Mouse (Mus musculus) granulocyte monocyte progenitor cell, adult 5-6 weeks (primary cell): ENCODE data around the gene Emilin1. TPM values are rescaled to one million over a fixed set of nuclear protein-coding genes. Genes with fewer than 3 reads are reported as not detected.

Experiments used
- ATAC-seq: replicated peaks from 2 replicates; pipeline ENCODE4 v1.8.0; 2016; ENCODE audit warnings: mild to moderate bottlenecking, moderate TSS enrichment, inconsistent platforms; ENCODE audit not compliant: poor library complexity, severe bottlenecking
- total RNA-seq, 2 experiments: library from RNA; stranded (forward) in 1 of 2; stranded (reverse) in 1 of 2; fragments of 200-712, 200-1000 nt in 1 of 2; fragments of >200 nt in 1 of 2; fragmentation: Nextera tagmentation in 1 of 2; gene quantifications; 2 replicates each; pipeline ENCODE4 v1.2.3; 2014 to 2017

The Emilin1 gene
- total RNA-seq, 2 experiments from 2014 or later, result 78.8 to 152 TPM

DNA sequence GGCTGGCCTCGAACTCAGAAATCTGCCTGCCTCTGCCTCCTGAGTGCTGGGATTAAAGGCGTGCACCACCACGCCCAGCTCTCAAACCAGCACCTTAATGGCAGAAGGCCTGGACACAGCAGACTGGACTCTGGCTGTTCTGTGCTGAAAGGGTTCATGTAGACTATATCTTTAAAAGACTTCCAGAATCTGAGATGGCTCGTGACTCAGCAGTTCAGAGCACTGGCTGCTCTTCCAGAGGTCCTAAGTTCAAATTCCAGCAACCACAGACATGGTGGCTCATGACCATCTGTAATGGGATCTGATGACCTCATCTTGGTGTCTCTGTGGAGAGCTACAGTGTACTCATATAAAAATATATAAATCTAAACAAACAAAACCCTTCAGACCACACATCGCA, 11.3 kb upstream of the Emilin1 start:
- no peak for ATAC-seq

DNA sequence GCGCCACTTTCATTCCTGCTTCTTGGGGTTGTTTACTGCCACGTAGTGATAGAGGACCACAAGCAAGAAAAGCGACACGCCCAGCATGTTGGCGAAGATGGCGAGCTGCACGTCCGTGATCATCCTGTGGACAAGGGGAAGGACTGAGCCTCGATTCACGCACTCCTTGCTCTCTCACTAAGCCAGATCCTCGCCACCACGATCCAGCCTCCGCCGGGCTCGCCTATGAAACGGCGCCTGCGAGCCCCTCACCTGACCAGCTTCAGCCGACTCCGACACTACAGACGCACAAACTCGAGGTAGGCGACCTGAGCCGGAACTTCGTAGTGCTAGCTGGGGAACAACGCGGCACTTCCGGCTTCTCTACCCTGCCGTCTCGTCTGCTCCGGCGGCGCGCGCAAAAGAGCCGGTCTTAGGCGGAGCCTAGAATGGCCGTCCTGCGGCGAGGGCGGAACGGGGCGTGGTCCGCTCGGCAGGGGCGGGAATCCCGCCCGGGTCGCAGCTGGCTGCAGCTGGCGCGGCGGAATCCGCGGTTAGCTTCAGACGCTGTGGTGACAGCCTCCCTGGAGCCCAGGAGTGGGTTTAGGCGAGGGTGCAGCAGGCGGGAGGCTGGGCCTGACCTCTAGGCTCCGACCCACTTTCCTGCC, 5.7 kb upstream of the Emilin1 start, which contains the start of gene Ost4:
Gene Ost4, minus strand, starts transcription at position 376 of the 647 bp plus-strand sequence.
- ATAC-seq, result peak; percentile 91

GRCm38 (mm10) chr5:30908426-30909299, 4.5 kb upstream of the Emilin1 start:
- ATAC-seq, result no peak

DNA sequence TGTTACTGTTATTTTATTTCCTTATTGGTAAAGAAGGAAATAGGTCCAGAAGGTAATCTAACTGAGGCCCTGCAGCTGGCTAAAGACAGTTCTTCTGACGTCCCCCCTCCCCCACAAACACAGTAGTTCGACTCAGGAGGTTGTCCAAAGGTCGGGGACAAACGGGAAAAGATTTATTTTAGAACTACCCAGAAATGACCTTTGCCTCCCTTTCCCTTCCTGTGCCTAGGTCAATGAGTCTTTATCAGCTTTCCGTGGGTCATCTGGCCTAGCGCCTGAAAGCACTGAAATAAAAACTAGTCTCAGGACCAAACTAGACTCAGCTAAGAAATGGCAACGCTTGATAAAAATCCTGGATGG, 3.9 kb upstream of the Emilin1 start:
- ATAC-seq, result no peak

DNA sequence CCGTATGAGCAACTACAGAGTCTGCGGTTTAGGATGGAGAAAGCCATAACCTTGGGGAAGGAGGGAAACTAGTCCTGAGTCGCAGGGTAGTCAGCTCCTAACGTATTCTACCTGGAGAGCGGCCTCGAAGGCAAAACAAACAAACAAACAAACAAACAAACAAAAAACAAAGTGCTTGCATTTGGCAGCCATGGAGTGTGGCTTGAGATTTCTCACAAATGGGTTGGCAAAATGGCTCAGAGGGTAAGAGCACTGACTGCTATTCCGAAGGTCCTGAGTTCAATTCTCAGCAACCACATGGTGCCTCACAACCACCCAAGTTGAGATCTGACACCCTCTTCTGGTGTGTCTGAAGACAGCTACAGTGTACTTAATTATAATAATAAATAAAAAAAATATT, 3.3 kb upstream of the Emilin1 start:
- no peak for ATAC-seq

DNA sequence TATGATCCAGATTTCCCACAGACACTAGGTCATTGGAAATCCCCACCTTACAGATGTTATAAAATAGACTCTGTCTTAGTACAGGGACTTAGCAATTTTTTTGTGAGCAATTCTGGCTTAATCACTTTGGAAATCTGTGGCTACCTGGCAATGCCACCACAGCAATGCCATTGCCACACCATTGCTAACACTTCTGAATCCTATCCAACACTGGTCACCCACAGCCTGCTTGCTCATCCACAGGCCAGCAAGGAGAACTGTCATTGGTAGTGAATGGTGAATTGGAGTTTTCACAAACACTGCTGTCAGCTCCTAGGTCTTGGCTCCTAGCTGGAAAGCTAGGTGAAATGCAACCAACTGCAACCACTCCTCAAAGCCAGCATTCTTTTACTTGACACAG, 2.7 kb upstream of the Emilin1 start:
- no peak for ATAC-seq

DNA sequence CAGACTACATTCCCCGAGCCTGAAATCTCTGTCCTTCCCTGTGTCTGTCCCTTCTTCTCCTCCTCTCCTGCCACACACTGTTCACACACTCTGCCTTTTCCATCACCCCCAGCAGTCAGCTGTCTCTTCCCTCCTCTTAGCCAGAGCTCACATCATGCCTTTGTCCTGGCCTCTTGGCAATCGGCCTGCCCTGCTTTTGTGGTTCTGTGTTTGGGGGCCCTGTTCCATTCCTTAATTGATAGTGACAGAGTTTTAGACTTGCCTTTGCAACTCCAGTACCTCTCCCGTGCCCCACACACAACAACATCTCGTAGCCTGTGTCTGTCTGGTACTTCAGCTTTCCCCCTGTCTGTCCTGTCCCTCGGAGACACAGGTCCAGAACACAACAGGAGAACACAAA, 1.0 kb upstream of the Emilin1 start:
- ATAC-seq, result no peak

DNA sequence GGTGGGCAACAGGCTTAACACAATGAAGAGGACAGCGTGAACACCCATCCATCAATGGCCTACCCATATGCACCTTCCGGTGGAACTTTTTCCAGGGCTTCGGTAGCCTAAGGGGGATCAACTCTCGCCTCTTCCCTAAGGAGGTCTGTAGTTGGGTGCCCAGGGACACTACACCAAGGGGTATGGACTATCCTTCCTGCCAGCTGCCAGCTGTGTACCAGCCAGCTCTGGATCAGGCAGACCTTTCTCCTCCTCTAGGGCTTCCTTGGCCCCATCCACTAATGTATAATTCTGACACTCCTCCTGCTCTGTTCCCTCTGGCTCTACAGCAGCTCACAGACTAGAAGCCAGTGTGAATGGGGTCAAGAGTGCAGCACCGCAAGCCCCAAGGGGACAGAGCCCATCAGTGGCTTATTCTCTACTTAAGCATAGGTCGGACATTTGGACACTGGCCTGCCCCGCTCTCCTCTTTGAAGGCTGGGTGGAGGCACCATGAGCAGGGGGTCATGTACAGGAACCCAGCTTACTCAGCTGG, 966 bp downstream of the Emilin1 start:
- ATAC-seq, result no peak

DNA sequence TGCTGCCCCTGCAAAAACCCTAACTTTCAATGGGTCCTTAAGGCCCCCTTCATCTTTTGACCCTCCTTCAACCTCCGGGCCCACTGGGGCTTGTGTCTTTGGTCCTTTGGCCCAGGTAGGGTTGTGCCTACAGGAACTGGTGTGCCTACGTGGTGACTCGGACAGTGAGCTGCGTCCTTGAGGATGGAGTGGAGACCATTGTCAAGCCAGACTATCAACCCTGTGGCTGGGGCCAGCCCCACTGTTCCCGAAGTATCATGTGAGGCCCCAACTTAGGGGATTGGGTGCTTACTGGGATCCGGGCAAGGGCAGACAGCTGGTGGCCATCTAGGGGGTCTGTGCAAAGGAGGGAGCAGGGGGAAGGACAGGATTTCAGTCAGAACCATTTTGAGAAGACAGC, 1.6 kb downstream of the Emilin1 start:
- no peak for ATAC-seq

DNA sequence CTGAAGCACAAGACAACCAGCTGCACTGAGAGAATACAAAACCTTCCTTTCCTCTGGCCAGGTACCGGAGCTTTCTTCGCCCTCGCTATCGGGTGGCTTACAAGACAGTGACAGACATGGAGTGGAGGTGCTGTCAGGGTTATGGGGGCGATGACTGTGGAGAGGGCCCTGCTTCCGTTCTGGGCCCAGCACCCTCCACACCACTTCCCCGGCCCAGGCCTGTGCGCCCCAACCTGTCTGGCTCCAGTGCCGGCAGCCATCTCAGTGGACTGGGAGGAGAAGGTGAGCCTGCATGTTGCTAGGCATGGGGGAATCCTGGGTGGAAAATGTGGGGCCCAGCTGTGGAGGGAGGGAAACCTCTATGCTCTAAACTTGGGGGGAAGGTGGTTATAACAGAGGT, 2.3 kb downstream of the Emilin1 start:
- no peak for ATAC-seq

GRCm38 (mm10) chr5:30915974-30916433, 2.8 kb downstream of the Emilin1 start:
- ATAC-seq, result peak; percentile 74

DNA sequence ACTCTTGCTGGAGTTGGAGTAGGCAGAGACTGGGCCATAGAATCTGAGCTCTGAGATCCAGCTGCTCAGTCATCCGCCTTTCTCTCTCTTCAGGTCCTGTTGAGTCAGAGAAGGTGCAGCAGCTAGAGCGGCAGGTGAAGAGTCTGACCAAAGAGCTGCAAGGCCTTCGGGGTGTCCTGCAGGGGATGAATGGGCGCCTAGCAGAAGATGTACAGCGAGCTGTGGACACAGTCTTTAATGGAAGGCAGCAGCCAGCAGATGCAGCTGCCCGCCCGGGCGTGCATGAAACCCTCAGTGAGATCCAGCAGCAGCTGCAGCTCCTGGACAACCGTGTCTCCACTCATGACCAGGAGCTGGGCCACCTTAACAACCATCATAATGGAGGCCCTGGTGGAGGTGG, 3.6 kb downstream of the Emilin1 start:
- no peak for ATAC-seq

GRCm38 (mm10) chr5:30917348-30917747, 4.1 kb downstream of the Emilin1 start:
- ATAC-seq, result no peak

DNA sequence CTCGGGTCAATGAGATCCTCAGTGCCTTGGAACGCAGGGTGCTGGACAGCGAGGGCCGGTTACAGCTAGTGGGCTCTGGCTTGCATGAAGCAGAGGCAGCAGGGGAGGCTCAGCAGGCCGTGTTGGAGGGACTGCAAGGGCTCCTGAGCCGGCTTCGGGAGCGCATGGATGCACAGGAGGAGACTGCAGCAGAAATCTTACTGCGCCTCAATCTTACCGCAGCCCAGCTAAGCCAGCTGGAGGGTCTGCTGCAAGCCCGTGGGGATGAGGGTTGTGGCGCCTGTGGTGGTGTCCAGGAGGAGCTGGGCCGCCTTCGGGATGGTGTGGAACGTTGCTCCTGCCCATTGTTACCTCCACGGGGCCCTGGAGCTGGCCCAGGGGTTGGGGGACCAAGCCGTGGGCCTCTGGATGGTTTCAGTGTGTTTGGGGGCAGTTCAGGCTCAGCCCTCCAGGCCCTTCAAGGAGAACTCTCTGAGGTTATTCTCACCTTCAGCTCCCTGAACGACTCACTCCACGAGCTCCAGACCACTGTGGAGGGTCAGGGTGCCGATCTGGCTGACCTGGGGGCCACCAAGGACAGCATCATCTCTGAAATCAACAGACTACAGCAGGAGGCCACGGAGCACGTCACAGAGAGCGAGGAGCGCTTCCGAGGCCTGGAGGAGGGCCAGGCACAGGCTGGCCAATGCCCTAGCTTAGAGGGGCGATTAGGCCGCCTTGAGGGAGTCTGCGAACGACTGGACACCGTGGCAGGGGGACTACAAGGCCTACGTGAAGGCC, 4.9 kb downstream of the Emilin1 start:
- no peak for ATAC-seq

GRCm38 (mm10) chr5:30918691-30919090, 5.5 kb downstream of the Emilin1 start:
- no peak for ATAC-seq

- ATAC-seq, result no peak
Measured at GRCm38 (mm10) chr5:30919831-30920614, 6.8 kb downstream of the Emilin1 start.

DNA sequence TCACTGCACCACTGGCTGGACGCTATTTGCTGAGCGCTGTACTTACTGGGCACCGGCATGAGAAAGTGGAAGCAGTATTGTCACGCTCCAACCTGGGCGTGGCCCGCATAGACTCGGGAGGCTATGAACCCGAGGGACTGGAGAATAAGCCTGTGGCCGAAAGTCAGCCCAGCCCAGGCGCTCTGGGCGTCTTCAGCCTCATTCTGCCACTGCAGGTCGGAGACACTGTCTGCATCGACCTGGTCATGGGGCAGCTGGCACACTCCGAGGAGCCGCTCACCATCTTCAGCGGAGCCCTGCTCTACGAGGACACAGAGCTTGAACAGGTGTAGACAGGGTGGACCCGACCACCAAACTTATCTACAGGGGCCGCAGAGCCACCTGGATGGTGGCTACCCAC, 7.4 kb downstream of the Emilin1 start:
- no peak for ATAC-seq

DNA sequence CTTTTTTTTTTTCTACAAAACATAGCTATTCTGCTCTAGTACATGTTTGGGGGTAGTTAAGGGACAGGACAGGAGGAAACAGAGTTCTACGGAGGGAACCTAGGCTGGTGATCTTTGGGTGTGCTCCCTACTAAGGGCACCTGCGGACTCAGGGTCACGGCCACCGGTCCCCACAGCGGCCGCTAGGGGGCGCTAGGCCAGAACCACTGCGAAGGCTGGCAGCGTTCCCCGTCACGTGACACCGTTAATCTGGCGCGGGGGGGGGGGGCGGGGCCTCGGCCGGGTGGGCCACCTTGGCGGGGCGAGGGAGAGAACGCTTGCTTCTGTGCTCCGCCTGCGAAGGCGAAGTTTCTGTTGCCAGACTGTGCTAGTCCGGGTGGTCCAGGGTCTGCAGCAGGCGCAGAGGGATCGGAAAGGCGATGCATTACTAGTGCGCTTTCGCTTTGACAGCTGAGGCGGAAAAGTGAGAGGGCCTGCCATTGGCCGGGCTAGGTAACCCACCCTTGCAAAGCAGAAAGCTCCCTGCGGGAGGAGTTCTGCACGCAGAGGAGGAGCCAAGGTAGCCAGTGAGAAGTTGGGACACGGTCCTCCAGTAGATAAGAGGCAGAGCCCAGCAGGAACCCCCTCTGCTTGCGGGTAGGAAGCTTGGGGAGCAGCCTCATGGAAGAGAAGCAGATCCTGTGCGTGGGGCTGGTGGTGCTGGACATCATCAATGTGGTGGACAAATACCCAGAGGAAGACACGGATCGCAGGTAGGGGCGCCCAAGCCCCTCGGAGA, 8.2 kb downstream of the Emilin1 start, which contains the start of gene Khk:
Gene Khk, plus strand, starts transcription at position 176 of the 778 bp plus-strand sequence.
- ATAC-seq, result peak; percentile 87

DNA sequence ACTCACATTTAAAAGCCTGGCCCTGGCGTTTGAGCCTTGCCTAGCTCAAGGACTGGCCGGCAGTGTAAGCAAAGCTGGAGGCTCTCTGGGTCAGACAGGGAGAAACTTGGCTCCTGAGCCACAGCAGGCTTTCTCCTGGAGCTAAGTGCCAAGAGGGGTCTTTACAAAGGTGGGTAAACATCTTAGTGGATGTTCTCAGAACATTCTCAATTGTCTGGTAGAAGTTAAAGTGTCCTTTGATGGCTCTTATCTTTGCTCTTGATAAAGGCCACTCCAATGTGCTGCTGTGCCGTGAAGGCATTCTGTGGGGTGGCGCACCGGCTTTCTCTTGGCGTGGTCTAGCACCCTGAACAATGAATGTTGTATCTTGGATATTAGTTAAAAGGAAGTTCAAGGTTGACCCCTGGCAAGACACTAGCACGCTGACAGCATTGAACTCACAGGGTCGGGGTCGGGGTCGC, 9.4 kb downstream of the Emilin1 start:
- ATAC-seq, result no peak
